Mouse (Mus musculus) urinary bladder, postnatal 36 days (tissue): Measurements from ENCODE around the gene Asna1.

Source experiments
- DNase-seq, 2 experiments: peaks; one replicate each; pipeline ENCODE4 v3.0.0; 2022; ENCODE audit warnings: low spot score in 2 of 2, mixed read lengths in 1 of 2

Asna1 gene

GRCm38 (mm10) chr8:85035165-85035727 lies 10.2 kb upstream of the Asna1 start:
- no peak for DNase-seq

DNA sequence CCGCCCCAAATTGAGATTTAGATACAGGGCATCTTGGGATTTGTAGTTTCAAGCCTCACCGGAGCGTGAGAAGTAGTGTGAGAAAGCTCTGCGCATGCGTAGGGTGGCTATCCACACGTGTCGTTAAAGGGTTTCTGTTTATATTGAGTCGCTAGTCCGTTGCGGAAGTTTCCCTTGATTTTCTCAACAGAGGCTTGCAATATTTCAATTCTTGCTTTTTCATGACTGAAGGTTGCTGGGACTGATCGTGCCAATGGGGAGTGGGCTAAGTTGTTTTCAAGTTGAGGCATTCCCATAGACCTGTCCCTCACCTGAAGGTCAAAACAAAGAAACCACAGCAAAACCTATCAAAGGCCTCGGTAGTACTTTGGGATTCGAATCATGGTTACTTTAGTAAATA lies 9.7 kb upstream of the Asna1 start:
- peak; percentile 45 to 59 for DNase-seq

GRCm38 (mm10) chr8:85033867-85034266 lies 8.8 kb upstream of the Asna1 start:
- no peak for DNase-seq

DNA sequence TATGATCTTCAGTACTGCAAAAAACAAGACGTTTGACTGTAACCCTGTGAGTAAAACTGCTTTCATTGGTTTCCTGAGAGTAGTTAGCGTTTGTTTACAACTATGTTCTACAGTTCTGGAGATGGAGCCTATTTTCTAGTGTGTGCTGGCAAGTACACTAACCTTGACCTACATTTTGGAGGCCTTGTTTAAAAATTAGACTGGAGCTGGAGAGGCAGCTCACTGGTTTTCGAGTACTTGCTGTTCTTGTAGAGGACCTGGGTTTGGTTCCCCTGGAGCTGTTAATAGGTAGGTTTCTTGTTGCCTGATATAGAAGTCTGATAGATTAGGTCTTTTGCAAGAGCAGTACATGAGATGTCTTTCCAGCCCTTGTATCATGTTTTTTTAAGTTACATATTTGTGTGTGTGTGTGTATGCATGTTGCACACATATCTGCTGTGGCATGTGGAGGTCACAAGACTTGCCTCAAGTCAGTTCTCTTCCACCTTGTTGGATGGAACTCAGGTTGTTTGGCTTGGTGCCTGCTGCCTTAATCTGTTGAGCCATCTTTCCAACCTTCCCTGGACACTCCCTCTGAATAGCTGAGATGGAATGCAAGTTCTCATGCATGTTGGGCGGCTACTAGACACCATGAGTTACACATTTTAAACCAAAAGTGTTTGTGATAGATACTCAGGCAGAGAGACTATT lies 7.7 kb upstream of the Asna1 start:
- DNase-seq: no peak

GRCm38 (mm10) chr8:85029271-85029670 lies 4.2 kb upstream of the Asna1 start:
- no peak for DNase-seq

DNA sequence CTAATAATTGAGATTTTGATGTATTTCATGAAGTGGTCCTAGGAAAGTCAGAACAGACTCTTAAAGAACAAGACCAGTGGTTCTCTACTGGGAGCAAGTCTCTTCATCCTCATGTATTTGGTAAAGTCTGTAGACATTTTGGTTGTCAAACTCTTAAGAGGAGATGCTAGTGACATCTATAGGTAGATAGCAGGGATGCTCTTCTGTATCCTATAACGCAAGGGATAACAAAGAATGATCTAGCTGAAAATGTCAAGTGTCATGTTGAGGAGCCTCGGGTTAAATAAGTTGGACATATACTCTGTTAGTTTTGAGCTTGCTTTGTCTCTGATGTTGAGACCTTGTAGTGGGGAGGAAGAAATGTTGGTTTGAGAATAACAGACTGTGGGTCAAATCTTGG lies 2.8 kb upstream of the Asna1 start:
- DNase-seq: no peak

DNA sequence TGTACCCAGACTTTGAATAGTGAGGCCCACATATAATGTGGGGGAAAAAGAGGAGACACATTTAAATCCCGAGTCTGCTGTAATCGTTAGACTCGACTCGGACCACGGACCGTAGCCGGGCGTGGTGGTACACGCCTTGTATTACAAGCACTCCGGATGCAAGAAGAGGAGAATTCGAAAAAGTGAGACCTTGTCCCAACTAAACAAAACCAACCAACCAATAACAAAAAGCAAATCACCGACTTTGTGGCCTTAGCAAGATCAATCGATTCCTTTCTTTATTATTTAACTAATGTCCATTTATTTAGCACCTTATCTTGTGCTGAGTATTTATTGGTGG lies 2.4 kb upstream of the Asna1 start:
- DNase-seq: no peak

- peak; percentile 96 to 97 for DNase-seq
These were observed 1.8 kb upstream of the Asna1 start, which contains the start of gene Trir for GRCm38 (mm10) chr8:85026670-85027515. Trir (plus strand) TSS chr8:85026823.

GRCm38 (mm10) chr8:85023846-85024245 lies 1.2 kb downstream of the Asna1 start:
- no peak for DNase-seq

- DNase-seq: no peak
These were observed 3.5 kb downstream of the Asna1 start for GRCm38 (mm10) chr8:85021514-85022055.

- no peak for DNase-seq
These were observed 7.9 kb downstream of the Asna1 start for GRCm38 (mm10) chr8:85017209-85017608.

- DNase-seq: peak; percentile 64 to 70
These were observed 8.4 kb downstream of the Asna1 start for GRCm38 (mm10) chr8:85016724-85017123.

DNA sequence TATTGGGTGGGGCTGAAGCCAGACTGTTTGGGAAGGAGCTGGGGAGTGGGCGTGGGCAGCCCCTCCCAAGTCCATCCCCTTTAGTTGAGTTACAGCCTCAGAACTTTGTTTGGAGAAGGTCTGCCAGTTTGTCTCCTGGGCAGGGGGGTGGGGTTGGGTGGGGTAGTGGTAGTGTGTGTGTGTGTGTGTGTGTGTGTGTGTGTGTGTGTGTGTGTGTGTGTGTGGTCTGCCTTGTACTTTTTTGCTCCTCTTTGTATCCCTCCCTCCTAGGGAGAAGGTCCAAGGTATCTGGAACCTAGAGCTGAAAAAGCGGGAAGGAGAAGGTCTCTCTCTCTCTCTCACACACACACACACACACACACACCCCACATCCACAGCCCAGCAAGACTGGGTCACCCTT lies 10.7 kb downstream of the Asna1 start, which contains the start of gene Best2:
TSS of gene Best2 (minus strand) at position 101 of the 400 bp plus-strand sequence.
- DNase-seq: no peak

DNA sequence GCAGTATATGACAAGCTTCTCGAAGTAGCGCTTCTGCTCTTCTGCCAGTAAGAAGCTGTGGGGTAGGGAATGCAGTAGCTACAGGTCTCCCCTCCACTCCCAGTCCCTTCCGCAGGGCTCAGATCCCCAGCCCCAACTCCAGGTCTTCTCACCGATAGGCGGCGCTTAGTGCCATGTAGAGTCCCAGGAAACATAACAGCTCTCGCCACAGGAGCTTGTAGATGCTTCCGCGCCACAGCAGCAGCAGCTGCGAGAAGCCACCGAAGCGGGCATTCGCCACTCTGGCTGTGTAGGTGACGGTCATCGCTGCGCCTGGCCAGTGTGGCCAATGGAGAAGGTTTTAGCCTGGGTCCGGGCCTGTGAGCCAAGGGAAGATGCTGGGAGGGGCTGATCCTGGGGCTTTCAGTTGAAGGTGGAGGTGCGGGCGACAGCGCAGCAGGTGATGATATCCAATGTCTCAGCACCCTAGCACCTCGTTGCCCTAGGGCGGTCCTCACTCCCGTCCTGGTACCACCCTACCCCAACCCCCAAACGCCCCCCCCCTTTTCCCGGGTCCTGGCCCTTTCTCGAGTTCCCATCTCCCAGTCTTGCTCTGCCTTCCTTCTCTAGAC lies 11.7 kb downstream of the Asna1 start:
- peak; percentile 68 to 71 for DNase-seq

- DNase-seq: no peak
These were observed 13.8 kb downstream of the Asna1 start for GRCm38 (mm10) chr8:85011242-85011641.

GRCm38 (mm10) chr8:85007686-85008085 lies 17.4 kb downstream of the Asna1 start:
- DNase-seq: peak in 1 of 2 experiments; percentile 32

GRCm38 (mm10) chr8:84997649-84998295 lies 27.3 kb downstream of the Asna1 start:
- DNase-seq: peak; percentile 80 to 89

DNA sequence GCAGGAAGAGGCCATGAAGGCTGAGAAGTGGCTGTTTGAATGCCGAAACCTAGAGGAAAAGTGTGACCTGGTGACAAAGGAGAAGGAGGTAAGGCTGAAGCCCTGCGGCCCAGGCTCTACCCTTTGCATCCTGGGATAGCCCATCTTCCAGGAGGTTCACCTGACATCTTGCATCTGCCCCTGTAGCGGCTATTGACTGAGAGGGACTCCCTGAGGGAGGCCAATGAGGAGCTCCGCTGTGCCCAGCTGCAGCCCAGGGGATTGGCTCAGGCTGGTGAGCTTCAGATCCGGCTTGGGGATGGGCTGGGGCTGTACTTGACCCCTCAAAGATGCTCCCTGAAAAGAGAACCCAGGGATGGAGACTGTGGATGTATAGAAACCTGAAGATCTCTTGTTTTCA lies 28.1 kb downstream of the Asna1 start:
- DNase-seq: no peak

DNA sequence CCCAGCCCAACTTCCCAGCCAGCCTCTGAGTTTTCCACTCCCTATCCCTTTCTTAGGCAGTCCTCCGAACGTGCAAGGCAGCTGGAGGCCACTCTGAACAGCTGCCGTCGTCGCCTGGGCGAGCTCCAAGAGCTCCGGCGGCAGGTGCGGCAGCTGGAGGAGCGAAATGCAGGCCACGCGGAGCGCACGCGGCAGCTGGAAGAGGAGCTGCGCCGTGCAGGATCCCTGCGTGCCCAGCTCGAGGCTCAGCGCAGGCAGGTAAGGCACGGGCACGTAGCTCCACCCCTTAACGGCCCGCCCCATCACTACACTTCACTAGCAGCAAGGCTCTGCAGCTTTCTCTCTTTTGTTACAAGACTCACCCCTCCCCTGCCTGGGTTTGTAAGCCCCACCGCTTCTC lies 29.4 kb downstream of the Asna1 start:
- no peak for DNase-seq

GRCm38 (mm10) chr8:84994375-84994774 lies 30.7 kb downstream of the Asna1 start:
- no peak for DNase-seq

DNA sequence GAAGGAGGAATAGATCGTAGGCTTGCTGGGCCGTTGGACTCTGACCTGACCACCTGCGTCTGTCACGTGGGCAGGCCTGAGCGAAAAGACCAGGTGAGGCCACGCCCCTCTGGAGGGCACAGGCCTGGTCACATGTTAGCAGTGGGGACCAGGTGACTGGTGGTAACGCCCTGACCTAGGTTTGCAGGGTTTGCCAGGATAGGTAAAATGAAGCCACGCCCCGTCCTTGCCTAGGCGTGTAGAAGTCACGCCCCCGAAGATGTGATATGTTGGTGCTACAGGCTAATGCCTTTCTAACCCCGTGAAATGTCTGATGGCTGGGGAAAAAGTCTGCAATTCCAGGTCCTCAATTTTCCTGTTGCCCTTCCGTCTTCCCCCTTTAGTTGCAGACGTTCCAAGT lies 34.2 kb downstream of the Asna1 start:
- peak; percentile 70 to 81 for DNase-seq
